Mouse (Mus musculus): ENCODE measurements around the gene Abcb8.

The Abcb8 gene

DNA sequence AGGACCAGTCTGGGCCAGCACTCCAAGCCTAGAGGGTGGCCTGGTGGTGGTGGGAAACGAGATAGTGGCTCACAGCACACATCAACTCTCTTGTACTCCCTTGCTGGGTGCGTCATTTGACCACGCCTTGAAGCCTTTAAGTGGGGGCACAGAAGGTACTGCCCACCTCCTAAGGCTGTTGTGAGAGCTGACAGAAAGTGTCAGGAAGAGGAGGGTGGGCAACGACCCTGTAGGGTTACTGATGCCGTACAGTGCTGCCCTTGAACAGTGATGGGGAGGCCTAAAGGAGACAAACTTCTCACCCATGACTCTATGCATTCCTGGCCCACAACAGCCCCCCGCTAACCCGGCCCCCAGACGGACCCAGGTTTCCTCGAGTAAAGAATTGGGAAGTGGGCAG, 27.0 kb upstream of the Abcb8 start:
- no peak for DNase-seq (ENCODE audit: low spot score in 2 of 2)

DNA sequence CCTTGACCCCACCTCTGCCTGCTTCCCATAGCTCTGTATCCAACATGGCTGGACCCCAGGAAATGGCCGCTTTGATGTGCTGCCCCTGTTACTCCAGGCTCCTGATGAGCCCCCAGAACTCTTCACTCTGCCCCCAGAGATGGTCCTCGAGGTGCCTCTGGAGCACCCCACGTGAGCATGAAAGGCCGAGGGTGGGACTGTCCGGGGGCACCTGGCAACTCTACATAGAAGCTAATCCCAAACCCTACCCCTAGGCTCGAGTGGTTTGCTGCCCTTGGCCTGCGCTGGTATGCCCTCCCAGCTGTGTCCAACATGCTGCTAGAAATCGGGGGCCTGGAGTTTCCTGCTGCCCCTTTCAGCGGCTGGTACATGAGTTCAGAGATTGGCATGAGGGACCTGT, 23.7 kb upstream of the Abcb8 start:
- no peak for DNase-seq (ENCODE audit: low spot score in 2 of 2)

DNA sequence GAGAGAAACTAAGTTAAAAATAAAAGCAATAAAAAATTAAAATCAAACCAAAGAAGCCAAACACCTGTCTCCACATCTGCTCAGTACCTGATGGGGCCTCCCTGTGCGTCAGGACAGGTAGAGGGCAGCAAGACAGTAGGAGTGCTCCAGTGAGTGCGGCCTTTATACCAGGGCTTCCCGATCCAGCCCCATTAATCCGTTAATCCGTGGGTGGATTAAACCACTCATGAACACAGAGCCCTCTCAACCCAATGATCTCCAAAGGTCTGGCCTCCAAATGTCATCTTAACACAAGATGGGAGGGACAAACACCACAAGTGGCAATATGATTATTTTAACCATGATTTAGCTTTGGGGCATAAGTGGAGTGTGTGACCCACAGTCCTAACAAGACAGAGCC, 19.7 kb upstream of the Abcb8 start:
- no peak for DNase-seq (ENCODE audit: low spot score in 2 of 2)

DNA sequence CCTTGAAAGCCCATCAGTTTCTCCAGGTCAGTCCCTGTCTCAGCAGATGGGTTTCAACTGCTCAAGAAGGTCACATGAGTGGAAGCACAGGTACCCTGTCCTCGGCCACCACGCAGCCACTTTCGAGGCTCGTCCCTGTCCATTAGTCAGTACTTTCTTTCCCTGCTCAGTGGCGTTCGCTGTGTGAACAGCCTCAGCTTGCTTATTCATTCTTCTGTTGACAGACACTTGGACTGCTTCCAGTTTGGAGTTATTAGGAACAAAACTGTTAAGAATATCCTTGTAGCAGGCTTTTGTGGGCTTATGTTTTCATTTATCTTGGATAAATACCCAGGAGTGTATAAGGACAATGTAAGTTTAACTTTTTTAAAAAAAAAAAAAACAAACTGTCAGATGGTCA, 19.2 kb upstream of the Abcb8 start:
- no peak for DNase-seq (ENCODE audit: low spot score in 2 of 2)

DNA sequence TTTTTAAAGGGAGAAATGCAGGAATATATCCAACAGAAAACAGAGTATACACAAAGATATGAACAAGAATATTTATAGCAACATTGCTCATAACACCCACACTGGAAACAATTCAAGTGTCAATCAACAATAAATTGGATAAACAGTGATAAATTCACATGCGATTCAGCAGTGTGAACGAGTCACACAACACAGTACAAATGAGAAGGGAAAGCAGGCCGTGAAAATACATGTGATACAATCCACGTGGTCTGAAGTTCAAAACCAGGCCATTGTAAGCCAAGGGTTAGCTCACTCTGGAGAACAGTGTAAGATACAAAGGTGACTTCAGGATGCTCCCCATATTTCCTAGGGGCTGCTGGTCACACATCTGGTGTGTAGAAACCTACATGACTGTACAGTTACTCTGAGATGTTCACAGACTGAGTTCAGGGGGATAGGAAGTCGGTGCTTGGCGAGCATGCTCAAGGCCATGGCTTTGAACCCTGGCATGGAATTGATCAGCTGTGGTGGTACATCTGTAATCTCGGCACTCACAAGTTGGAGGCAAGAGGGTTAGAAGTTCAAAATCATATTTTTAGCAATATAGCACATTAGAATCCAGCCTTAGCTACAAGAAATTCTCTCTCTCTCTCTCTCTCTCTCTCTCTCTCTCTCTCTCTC, 18.7 kb upstream of the Abcb8 start:
- DNase-seq (ENCODE audit: low spot score in 2 of 2), result no peak

DNA sequence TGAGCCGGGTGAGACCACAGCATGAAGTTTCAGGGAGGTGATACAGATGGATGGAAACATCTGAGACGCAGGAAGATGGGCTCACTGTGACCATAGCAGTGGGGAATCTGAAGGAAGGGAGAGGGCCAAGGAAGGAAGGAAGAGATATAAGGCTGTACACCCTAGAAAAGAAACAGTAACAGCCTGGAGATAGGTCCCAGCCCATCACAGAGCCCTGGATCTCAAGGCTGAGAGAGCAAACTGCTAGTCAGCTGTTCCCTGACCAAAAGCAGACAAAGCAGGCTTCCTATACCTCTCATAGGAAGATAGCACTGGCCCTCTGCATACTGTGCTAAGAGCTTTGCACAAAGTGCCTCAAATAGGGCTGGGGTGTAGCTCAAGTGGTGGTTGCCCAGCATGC, 14.8 kb upstream of the Abcb8 start:
- DNase-seq (ENCODE audit: low spot score in 2 of 2), result no peak

DNA sequence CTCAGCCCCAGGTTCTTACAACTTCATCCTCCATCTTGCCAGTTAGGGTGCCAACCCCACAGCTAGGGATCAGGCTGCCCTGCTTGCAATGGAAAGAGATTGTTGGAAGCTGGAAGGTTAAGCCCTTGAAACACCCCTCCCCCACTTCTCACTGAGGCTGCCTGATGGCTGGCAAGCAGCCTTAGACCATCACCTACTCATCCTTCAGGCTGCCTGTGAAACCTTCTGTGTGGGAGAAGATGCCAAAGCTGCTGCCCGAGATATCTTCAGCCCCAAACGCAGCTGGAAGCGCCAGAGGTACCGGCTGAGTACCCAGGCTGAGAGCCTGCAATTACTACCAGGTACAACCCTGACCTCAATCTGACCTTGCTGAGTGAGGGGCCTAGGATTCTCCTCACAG, 14.0 kb upstream of the Abcb8 start:
- no peak for DNase-seq (ENCODE audit: low spot score in 2 of 2)

DNA sequence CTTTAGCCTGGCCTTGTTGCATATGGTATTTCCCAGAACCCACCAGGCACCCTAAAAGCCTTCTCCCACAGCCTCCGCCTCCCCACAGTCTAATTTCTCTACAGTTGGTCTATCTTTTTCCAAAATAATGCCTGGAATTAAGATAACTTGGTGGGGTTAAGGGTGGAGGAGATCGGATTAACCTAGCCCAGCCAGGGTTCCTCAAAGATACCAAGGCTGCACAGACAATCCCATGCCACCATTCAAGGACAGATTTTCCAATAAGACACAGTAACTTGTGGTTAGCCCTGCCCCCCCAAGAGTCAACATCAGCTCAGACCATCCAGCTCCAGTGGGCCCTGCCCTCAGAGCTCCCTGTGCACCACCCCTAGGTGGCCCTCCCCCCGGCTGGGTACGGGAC, 13.0 kb upstream of the Abcb8 start:
- no peak for DNase-seq (ENCODE audit: low spot score in 2 of 2)

DNA sequence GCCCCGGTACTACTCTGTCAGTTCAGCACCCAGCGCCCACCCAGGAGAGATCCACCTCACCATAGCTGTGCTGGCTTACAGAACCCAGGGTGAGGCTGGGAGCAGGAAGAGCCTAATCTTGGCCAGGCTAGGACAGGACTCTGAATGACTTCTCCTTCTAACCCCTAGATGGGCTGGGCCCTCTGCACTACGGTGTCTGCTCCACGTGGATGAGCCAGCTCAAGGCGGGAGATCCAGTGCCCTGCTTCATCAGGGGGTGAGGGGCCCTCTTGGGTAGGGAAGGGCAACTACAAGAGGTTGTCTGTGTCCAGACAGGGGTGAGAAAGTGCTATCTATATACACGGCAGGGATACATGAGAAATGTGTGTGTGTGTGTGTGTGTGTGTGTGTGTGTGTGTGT, 12.0 kb upstream of the Abcb8 start:
- DNase-seq (ENCODE audit: low spot score in 2 of 2), result no peak

DNA sequence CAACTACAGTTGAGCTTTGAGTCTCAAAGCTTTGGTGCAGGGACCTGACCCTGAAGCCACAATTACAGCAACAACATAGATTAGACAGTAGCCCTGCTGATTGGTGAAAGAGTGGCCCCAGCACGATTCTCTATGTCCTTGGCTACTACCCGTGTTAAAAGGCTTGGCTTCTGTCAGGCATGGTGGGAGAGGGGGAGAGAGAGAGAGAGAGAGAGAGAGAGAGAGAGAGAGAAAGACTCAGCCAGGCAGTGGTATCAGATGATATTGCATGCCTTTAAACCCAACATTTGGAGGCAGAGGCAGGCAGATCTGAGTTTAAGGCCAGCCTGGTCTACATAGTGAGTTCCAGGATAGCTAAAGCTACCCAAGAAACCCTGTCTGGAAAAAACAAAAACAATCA, 11.5 kb upstream of the Abcb8 start:
- DNase-seq (ENCODE audit: low spot score in 2 of 2), result no peak

DNA sequence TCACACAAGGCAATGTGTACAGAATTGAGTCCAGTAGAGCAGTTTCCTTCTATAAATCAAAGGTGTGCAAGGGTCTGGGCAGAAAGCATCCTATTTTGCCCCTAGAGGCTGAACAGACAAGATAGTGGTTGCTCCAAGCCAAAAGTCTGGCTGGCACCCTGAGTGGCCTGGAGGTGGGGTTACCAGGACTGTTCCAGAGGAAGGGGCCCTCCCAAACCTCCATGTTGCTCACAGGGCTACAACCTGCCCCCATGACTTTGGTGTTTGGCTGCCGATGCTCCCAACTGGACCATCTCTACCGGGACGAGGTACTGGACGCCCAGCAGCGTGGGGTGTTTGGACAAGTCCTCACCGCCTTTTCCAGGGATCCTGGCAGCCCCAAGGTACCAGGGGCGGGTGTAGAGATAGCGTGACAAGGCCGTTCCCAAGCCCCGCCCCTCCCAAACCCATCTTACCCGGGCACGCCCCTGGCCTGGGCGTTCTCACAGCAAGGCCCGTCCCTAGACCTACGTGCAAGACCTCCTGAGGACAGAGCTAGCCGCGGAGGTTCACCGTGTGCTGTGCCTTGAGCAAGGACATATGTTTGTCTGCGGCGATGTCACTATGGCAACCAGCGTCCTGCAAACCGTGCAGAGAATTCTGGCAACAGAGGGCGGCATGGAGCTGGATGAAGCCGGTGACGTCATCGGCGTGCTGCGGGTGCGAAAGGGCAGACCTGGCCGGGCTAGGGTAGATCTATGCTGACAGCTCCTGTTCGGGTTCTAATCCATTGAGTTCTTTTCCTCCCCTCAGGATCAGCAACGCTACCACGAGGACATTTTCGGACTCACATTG, 10.2 kb upstream of the Abcb8 start:
- peak; percentile 75 to 87 for DNase-seq (ENCODE audit: low spot score in 2 of 2)

DNA sequence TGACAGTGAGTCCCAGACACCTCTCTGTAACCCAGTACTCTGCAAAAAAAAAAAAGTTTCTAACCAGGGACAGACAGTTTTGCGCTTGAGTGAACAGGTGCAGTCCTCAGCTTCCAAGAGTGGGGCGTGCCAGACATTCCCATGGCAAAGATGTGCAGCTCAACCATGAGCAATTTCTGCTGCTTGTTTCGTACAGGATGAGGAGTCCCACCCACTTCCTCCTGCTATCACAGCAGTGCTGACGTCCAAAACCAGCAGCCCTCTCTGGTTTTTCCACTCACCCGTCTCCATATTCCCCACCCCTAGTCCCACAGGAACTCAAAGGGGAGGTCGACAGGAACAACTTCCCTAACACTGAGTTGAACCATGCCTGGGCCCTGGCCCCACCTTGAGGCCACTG, 9.1 kb upstream of the Abcb8 start:
- DNase-seq (ENCODE audit: low spot score in 2 of 2), result no peak

DNA sequence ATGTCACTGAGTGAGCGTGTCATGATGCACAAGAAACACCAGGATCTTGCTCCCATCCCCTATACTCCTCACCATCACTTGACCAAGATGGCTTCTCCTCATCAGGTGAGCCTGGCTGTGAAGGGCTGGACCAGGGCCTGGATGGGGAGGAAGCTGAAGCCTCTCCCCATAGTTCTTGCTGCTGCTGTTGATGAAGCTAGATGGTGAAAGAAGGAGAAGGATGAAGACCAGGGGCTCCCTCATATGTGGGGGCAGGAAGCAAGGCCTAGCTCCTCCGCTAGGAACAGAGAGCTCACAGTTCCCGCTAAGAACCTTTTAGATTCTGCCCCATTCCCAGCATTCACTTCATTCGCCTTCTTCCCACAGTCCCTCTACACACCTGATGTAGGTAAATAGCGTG, 8.1 kb upstream of the Abcb8 start:
- no peak for DNase-seq (ENCODE audit: low spot score in 2 of 2)

DNA sequence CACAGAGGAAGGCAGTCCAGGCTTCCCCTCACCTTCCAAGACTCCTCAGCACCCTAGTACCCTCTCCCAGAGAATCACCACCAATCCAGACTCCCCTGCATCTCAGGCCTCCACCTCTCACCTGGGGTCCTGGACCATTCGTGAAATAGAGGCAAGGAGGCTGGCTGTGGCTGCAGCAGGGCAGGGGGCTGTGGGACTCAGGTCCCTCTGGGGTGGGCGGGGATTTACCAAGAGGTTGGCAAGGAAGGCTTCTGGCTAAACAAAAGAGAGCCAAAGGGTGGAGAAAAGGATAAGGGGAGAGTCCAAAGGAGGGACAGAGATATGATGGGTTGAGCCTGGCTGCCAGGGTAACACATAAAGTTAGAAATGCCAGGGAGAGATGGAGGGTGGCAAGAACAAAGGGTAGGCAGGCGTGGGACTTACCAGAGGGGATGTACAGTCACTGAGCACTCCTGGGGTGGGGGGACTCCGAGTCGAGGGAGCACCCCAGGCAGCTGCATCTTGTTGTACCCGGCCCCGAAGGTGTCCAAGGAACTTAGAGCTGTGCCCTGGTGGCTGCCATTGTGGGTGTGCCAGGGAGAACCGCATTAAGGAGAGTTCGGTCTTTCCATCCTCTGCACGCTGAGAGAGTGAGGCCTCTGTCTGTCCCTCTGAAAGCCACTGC, 7.4 kb upstream of the Abcb8 start:
- DNase-seq (ENCODE audit: low spot score in 2 of 2), result no peak

DNA sequence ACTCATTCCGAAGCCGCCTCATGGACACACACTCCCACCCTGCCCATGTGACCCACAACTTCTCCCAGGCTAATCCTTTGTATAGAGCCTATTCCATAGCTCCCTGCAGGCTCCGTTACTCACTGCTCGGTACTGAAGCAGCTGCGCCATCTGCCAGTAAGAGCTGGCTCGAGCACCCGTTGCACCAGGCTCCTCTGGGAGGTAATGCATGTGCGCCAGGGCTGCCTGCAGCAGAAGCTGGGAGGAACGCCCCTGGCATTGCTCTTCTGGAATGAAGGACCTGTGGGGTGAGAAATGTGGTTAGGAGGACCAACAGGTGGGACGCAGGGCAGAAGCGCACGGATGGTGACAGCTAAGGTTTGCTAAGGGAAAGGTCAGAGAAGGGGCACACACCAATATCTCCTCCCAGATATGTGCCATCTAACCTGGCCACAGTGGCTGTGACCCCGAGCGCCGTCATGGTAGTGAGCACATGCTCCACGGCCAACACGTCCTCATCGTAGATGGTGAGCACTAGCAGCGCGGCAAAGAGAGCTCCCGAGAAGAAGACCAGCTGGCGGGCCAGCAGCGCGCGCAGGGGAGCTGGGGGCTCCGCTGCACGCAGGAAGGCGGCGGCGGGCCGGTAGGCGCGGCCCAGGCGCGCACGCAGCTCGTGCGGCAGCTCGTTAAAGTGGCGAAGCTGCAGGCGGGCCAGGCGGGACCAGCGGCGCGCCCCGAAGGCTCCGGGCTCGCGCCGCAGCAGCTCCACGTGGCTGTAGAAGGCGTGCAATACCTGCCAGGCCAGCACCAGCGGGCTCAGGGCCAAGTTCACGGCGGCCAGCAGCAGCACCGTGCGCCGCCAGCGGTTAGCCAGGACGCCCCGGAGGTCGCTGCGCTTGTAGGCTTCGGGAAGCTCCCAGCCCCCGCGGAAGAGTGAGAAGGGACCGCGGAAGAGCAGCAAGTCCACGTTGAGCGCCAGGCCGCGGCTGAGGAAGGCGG, 5.9 kb upstream of the Abcb8 start:
- peak; percentile 33 to 68 for DNase-seq (ENCODE audit: low spot score in 2 of 2)

DNA sequence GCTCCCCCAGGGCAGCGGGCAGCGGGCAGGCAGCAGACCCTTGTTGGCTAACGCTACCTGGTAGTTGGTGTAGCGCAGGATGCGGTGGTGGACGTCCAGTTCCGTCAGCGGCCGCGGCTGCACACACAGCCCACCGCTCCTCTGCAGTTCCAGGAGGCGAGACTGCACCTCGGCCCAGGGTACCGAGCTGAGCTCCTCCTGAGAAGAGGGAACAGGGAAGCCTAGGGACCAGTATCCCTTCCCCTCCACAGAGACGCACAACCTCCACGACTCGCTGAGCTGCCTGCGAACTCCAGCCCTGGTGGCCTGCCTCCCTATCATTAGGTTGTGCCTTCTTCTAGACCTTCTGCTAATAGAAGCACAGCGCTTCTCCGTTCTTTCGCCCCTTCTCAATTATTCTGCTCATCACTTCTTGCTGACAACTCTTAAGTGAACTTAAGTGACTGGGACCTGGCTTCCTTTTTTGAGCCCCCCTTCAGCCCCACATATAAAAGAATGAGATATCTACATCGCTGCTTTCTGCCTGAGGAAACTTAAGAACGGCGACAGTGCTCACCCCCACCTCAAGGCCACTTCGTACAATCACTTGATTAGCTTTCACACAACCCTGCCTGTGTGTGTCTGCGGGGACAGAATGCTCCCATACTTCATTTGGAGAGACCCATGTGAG, 5.1 kb upstream of the Abcb8 start:
- no peak for DNase-seq (ENCODE audit: low spot score in 2 of 2)

DNA sequence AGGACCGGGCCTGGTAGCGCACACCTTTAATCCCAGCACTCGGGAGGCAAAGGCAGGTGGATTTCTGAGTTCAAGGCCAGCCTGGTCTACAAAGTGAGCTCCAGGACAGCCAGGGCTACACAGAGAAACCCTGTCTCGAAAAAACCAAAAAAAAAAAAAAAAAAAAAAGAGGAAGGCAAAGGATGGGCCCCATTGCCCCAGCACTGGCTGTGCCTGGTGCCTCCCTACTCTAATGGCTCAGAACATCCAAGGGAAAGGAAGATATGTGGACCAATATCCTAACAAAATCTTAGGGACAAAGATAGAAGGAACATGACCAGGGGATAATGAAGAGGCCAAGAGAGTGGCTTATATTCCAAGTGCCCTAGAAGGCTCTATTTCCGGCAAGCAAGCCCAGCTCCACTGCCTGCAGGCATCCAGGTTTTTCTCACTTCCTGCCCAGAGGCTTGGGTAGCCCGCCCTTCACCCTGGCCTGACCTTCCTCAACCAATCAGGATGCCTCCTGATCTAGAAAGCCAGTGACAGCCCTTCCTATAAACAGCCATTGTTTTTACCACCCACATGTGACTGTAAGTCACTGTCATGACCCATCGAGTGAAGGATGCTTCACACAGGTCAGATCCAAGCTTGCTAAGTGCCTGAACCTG, 4.3 kb upstream of the Abcb8 start:
- DNase-seq (ENCODE audit: low spot score in 2 of 2), result no peak

DNA sequence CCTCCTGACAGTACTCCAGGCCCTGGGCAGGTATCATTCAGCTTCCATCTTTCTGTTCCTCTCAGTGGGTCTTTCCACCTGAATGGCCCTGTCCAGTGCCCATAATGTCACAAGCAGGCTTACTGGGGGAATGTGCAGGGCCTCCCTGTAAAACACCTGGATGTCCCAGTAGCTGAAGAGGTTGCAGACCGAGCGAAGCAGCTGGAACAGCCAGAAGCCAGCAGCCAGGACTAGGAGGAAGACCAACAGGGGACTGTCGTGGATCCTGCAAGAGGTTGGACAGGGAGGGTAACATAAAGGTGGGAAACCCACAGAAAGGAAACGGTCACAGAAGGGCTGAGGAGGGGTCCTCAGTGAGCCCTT, 3.8 kb upstream of the Abcb8 start:
- no peak for DNase-seq (ENCODE audit: low spot score in 2 of 2)

DNA sequence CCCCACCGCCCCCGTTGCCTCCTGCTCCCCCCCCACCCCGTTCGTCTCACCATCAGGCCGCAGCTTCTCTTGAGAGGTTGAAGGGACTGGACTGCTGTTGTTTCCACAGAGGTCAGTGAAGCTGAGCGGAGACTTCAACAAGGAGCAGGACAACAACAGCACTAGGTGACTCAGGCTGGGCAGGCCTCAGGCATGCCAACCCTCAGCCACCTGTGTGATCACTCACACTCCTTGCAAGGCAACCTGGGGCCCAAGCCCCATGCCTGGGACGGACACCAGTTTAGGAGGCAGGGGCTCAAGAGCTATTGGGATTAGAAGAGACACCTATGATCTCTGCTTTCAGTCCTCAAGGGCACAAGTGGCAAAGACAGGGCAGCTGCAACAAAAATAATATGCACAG, 1.6 kb upstream of the Abcb8 start, which contains the start of gene Atg9b:
TSS of gene Atg9b (minus strand) at position 280 of the 400 bp plus-strand sequence.
- no peak for DNase-seq (ENCODE audit: low spot score in 2 of 2)

DNA sequence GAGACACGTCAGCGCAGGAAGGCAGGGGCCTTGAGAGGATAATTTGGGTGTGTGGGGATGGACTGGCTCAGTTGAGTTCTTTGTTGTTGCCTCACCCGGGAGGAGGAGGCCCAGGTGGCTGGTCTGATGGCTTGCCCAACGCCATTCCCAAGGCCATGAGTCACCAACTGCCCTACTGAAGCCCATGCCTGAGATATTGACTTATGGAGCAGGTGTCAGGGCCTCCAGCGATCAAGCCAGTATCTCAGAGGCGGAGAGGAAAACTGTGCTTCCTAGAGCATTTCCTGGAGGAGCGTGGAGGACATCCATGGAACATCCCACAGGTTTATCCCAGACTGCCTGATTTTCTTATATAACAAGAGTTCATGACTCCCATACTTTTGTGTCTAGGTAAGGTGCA, 739 bp upstream of the Abcb8 start:
- peak; percentile 35 to 57 for DNase-seq (ENCODE audit: low spot score in 2 of 2)
